Mouse (Mus musculus): Measurements from ENCODE around the gene Nif3l1.

Gene Nif3l1

GRCm38 (mm10) chr1:58445143-58445722 is at the start of gene Nif3l1, which contains the start of gene Ppil3:
Nif3l1 (plus strand) TSS chr1:58445151.
Ppil3 (minus strand) TSS chr1:58445486.
- peak; percentile 98 for ATAC-seq (ENCODE audit: low TSS enrichment)

- ATAC-seq (ENCODE audit: low TSS enrichment): no peak
These were observed 49.6 kb upstream of the Nif3l1 start for GRCm38 (mm10) chr1:58395341-58395740.

GRCm38 (mm10) chr1:58396179-58396578 is 48.8 kb upstream of the Nif3l1 start:
- no peak for ATAC-seq (ENCODE audit: low TSS enrichment)

GRCm38 (mm10) chr1:58397731-58398130 is 47.2 kb upstream of the Nif3l1 start:
- ATAC-seq (ENCODE audit: low TSS enrichment): no peak

- ATAC-seq (ENCODE audit: low TSS enrichment): no peak
These were observed 43.6 kb upstream of the Nif3l1 start for GRCm38 (mm10) chr1:58401396-58401795.

- no peak for ATAC-seq (ENCODE audit: low TSS enrichment)
These were observed 41.2 kb upstream of the Nif3l1 start for GRCm38 (mm10) chr1:58403745-58404144.

- ATAC-seq (ENCODE audit: low TSS enrichment): no peak
These were observed 37.6 kb upstream of the Nif3l1 start for GRCm38 (mm10) chr1:58407321-58407720.

GRCm38 (mm10) chr1:58408141-58408540 is 36.8 kb upstream of the Nif3l1 start:
- no peak for ATAC-seq (ENCODE audit: low TSS enrichment)

- ATAC-seq (ENCODE audit: low TSS enrichment): 0 out of 2 replicates have a peak, but pooled peaks have one; percentile 12
These were observed 35.3 kb upstream of the Nif3l1 start for GRCm38 (mm10) chr1:58409553-58410197.

- ATAC-seq (ENCODE audit: low TSS enrichment): peak; percentile 21; the same call in 1 of the 2 replicates
These were observed 34.8 kb upstream of the Nif3l1 start for GRCm38 (mm10) chr1:58410198-58410588.

- ATAC-seq (ENCODE audit: low TSS enrichment): 0 out of 2 replicates have a peak, but pooled peaks have one; percentile 1
These were observed 34.2 kb upstream of the Nif3l1 start for GRCm38 (mm10) chr1:58410776-58411175.

- ATAC-seq (ENCODE audit: low TSS enrichment): no peak
These were observed 29.5 kb upstream of the Nif3l1 start for GRCm38 (mm10) chr1:58415442-58415841.

GRCm38 (mm10) chr1:58416048-58416447 is 28.9 kb upstream of the Nif3l1 start:
- ATAC-seq (ENCODE audit: low TSS enrichment): no peak

- no peak for ATAC-seq (ENCODE audit: low TSS enrichment)
These were observed 24.9 kb upstream of the Nif3l1 start for GRCm38 (mm10) chr1:58420032-58420431.

GRCm38 (mm10) chr1:58420961-58421360 is 24.0 kb upstream of the Nif3l1 start:
- no peak for ATAC-seq (ENCODE audit: low TSS enrichment)

- ATAC-seq (ENCODE audit: low TSS enrichment): peak; percentile 22; the same call in 1 of the 2 replicates
These were observed 22.1 kb upstream of the Nif3l1 start for GRCm38 (mm10) chr1:58422879-58423278.

GRCm38 (mm10) chr1:58423371-58424248 is 21.3 kb upstream of the Nif3l1 start, which contains the start of gene Clk1:
Clk1 (minus strand) TSS chr1:58424066.
- ATAC-seq (ENCODE audit: low TSS enrichment): peak; percentile 91

- no peak for ATAC-seq (ENCODE audit: low TSS enrichment)
These were observed 20.4 kb upstream of the Nif3l1 start for GRCm38 (mm10) chr1:58424551-58424950.

GRCm38 (mm10) chr1:58444691-58445090 is 260 bp upstream of the Nif3l1 start:
- ATAC-seq (ENCODE audit: low TSS enrichment): no peak

- ATAC-seq (ENCODE audit: low TSS enrichment): peak; percentile 11
These were observed 910 bp downstream of the Nif3l1 start for GRCm38 (mm10) chr1:58445861-58446260.

- no peak for ATAC-seq (ENCODE audit: low TSS enrichment)
These were observed 2.8 kb downstream of the Nif3l1 start for GRCm38 (mm10) chr1:58447766-58448165.

GRCm38 (mm10) chr1:58448396-58448795 is 3.4 kb downstream of the Nif3l1 start:
- ATAC-seq (ENCODE audit: low TSS enrichment): no peak

Measured in frontal cortex, adult (tissue).